Mouse (Mus musculus) kidney, postnatal 4 days (tissue): ENCODE measurements around the gene Olfr148.

Source experiments
- DNase-seq, 2 experiments: peaks; one replicate each; pipeline ENCODE4 v3.0.0; 2021; ENCODE audit warnings: mixed read lengths in 2 of 2

Gene Olfr148

GRCm38 (mm10) chr9:39610355-39610754 is at the start of gene Olfr148:
TSS of gene Olfr148 (plus strand) at chr9:39610655.
- no peak for DNase-seq

GRCm38 (mm10) chr9:39575469-39575868 is 35.0 kb upstream of the Olfr148 start, which contains the start of gene Olfr959:
TSS of gene Olfr959 (minus strand) at chr9:39575569.
- no peak for DNase-seq

GRCm38 (mm10) chr9:39577050-39577449 is 33.4 kb upstream of the Olfr148 start:
- no peak for DNase-seq

GRCm38 (mm10) chr9:39602536-39603332 is 7.7 kb upstream of the Olfr148 start:
- peak; percentile 20 to 41 for DNase-seq

GRCm38 (mm10) chr9:39603333-39603845 is 7.1 kb upstream of the Olfr148 start:
- DNase-seq = peak; percentile 38 to 48

- peak in 1 of 2 experiments; percentile 13 for DNase-seq
These were observed 6.4 kb upstream of the Olfr148 start, which contains the start of gene AW551984 for GRCm38 (mm10) chr9:39603999-39604453. TSS of gene AW551984 (minus strand) at chr9:39604403.

- DNase-seq = no peak
These were observed 2.0 kb upstream of the Olfr148 start for GRCm38 (mm10) chr9:39608497-39608896.

- DNase-seq = peak; percentile 28 to 31
These were observed 1.5 kb downstream of the Olfr148 start for GRCm38 (mm10) chr9:39611953-39612352.

GRCm38 (mm10) chr9:39621073-39621472 is 10.6 kb downstream of the Olfr148 start, which contains the start of gene Olfr960:
TSS of gene Olfr960 (plus strand) at chr9:39621373.
- DNase-seq = no peak

- DNase-seq = no peak
These were observed 13.3 kb downstream of the Olfr148 start for GRCm38 (mm10) chr9:39623783-39624182.

- no peak for DNase-seq
These were observed 14.3 kb downstream of the Olfr148 start for GRCm38 (mm10) chr9:39624711-39625110.

GRCm38 (mm10) chr9:39629069-39629468 is 18.6 kb downstream of the Olfr148 start:
- DNase-seq = no peak

GRCm38 (mm10) chr9:39633913-39634594 is 23.6 kb downstream of the Olfr148 start:
- no peak for DNase-seq

- DNase-seq = no peak
These were observed 34.3 kb downstream of the Olfr148 start, which contains the start of gene Olfr961 for GRCm38 (mm10) chr9:39644785-39645184. TSS of gene Olfr961 (plus strand) at chr9:39645085.

- no peak for DNase-seq
These were observed 36.9 kb downstream of the Olfr148 start for GRCm38 (mm10) chr9:39647382-39647781.

GRCm38 (mm10) chr9:39654756-39655396 is 44.4 kb downstream of the Olfr148 start:
- no peak for DNase-seq
